Mouse (Mus musculus): ENCODE data around the gene Csta1. TPM values are rescaled to one million over a fixed set of nuclear protein-coding genes. Genes with fewer than 3 reads are reported as not detected.

Gene Csta1
- polyA plus RNA-seq, 1 experiment from 2014 or later, result 0.15 TPM

- 100% methylated on average over 3 of the region's 3 CpGs for WGBS
- DNase-seq (ENCODE audit: low spot score) (no peak), ATAC-seq (ENCODE audit: low FRiP score) (no peak)
- H3K9ac ChIP-seq (ENCODE audit: low read depth, low read length), result no peak overlapping the region
- no peak overlapping the region for H3K4me3 ChIP-seq (ENCODE audit: low read depth, low read length)
- no peak overlapping the region for H3K4me2 ChIP-seq (replicated peaks; ENCODE audit: low read depth, low read length)
- H3K4me1 ChIP-seq (replicated peaks; ENCODE audit: control insufficient read depth, insufficient read depth, low read length), result no peaks in the 10 kb centered on the region
- H3K36me3 ChIP-seq (ENCODE audit: control insufficient read depth, insufficient read depth, low read length), result no peaks in the 10 kb centered on the region
- H3K9me3 ChIP-seq (ENCODE audit: control insufficient read depth, low read length), result no peaks in the 10 kb centered on the region
- no peak overlapping the region for H3K27ac ChIP-seq (ENCODE audit: low read depth, low read length)
- H3K27me3 ChIP-seq (ENCODE audit: control insufficient read depth, insufficient read depth, low read length), result no peaks in the 10 kb centered on the region
Measured at GRCm38 (mm10) chr16:36079916-36080315, 51.1 kb downstream of the Csta1 start.

DNA sequence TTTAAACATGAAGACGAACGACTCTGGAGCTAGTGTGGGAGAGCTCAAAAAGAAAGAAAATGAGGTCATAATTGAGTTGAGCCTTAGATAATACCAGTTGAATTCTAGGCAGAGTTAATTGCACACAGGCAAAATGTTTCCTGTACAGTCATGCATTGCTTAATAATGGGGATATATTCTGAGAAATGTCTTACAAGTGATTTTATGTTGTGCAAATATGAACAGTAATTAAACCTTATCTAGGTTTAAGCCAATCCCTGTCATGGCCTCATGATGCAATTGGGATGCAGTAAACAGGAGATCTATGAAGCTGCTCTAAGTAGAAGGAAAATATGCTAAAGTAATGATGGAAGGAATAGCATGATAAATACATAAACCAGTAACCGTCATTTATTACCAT lies 56.3 kb downstream of the Csta1 start:
- no peak overlapping the region for H3K9ac ChIP-seq (ENCODE audit: low read depth, low read length)
- H3K4me3 ChIP-seq (ENCODE audit: low read depth, low read length), result no peak overlapping the region
- H3K4me1 ChIP-seq (replicated peaks; ENCODE audit: control insufficient read depth, insufficient read depth, low read length), result no peaks in the 10 kb centered on the region; the same call in 1 of the 2 replicates
- H3K36me3 ChIP-seq (ENCODE audit: control insufficient read depth, insufficient read depth, low read length), result no peaks in the 10 kb centered on the region
- no peak for DNase-seq (ENCODE audit: low spot score)
- no peaks in the 10 kb centered on the region for H3K9me3 ChIP-seq (ENCODE audit: control insufficient read depth, low read length)
- H3K27me3 ChIP-seq (ENCODE audit: control insufficient read depth, insufficient read depth, low read length), result no peaks in the 10 kb centered on the region
- 94% methylated on average over 3 of the region's 3 CpGs for WGBS
- no peak overlapping the region for H3K27ac ChIP-seq (ENCODE audit: low read depth, low read length)
- ATAC-seq (ENCODE audit: low FRiP score), result no peak
- H3K4me2 ChIP-seq (replicated peaks; ENCODE audit: low read depth, low read length), result no peak overlapping the region

- Histone ChIP-seq H3K9me3 (ENCODE audit: control insufficient read depth, low read length) (no peaks in the 10 kb centered on the region), H3K9ac (ENCODE audit: low read depth, low read length) (peak overlapping the region; percentile 93; the same call in 1 of the 2 replicates), H3K4me1 (replicated peaks; ENCODE audit: control insufficient read depth, insufficient read depth, low read length) (peaks cover 2% of the 10 kb centered on the region; the same call in 1 of the 2 replicates), H3K4me2 (replicated peaks; ENCODE audit: low read depth, low read length) (peak overlapping the region; percentile 38), H3K27ac (ENCODE audit: low read depth, low read length) (no peak overlapping the region), H3K4me3 (ENCODE audit: low read depth, low read length) (peak overlapping the region; percentile 51), H3K27me3 (ENCODE audit: control insufficient read depth, insufficient read depth, low read length) (no peaks in the 10 kb centered on the region), H3K36me3 (ENCODE audit: control insufficient read depth, insufficient read depth, low read length) (no peaks in the 10 kb centered on the region)
- no peak for DNase-seq (ENCODE audit: low spot score)
- 30% methylated on average over 8 of the region's 8 CpGs for WGBS
- no peak for ATAC-seq (ENCODE audit: low FRiP score)
Measured at GRCm38 (mm10) chr16:36072410-36073011, 58.5 kb downstream of the Csta1 start.

- peak within 1 kb of the TSS; percentile 51 for H3K4me3 ChIP-seq (ENCODE audit: low read depth, low read length)
- under 1% methylated on average over 58 of the region's 81 CpGs for WGBS
- peaks cover 2% of the 10 kb centered on the region; the same call in 1 of the 2 replicates for H3K4me1 ChIP-seq (replicated peaks; ENCODE audit: control insufficient read depth, insufficient read depth, low read length)
- H3K27ac ChIP-seq (ENCODE audit: low read depth, low read length), result peak within 1 kb of the TSS; percentile 98
- ATAC-seq (ENCODE audit: low FRiP score) (peak; percentile 97), DNase-seq (ENCODE audit: low spot score) (peak; percentile 92)
- no peaks in the 10 kb centered on the region for H3K27me3 ChIP-seq (ENCODE audit: control insufficient read depth, insufficient read depth, low read length)
- no peaks in the 10 kb centered on the region for H3K9me3 ChIP-seq (ENCODE audit: control insufficient read depth, low read length)
- H3K9ac ChIP-seq (ENCODE audit: low read depth, low read length), result peak within 1 kb of the TSS; percentile 93
- no peaks in the 10 kb centered on the region for H3K36me3 ChIP-seq (ENCODE audit: control insufficient read depth, insufficient read depth, low read length)
- H3K4me2 ChIP-seq (replicated peaks; ENCODE audit: low read depth, low read length), result peak within 1 kb of the TSS; percentile 38
Measured at GRCm38 (mm10) chr16:36071450-36072379, 59.3 kb downstream of the Csta1 start, which contains the start of the genes Fam162a and Ccdc58. Gene Fam162a, minus strand, starts transcription at chr16:36071594. Gene Ccdc58, plus strand, starts transcription at chr16:36071685.

- Histone ChIP-seq H3K9me3 (ENCODE audit: control insufficient read depth, low read length) (no peaks in the 10 kb centered on the region), H3K9ac (ENCODE audit: low read depth, low read length) (peak overlapping the region; percentile 93), H3K4me2 (replicated peaks; ENCODE audit: low read depth, low read length) (peak overlapping the region; percentile 38), H3K4me3 (ENCODE audit: low read depth, low read length) (peak overlapping the region; percentile 51), H3K27me3 (ENCODE audit: control insufficient read depth, insufficient read depth, low read length) (no peaks in the 10 kb centered on the region), H3K4me1 (replicated peaks; ENCODE audit: control insufficient read depth, insufficient read depth, low read length) (peaks cover 2% of the 10 kb centered on the region; the same call in 1 of the 2 replicates), H3K36me3 (ENCODE audit: control insufficient read depth, insufficient read depth, low read length) (no peaks in the 10 kb centered on the region), H3K27ac (ENCODE audit: low read depth, low read length) (peak overlapping the region; percentile 98)
- ATAC-seq (ENCODE audit: low FRiP score) (peak; percentile 78; the same call in 1 of the 2 replicates), DNase-seq (ENCODE audit: low spot score) (no peak)
- 0% methylated on average over 15 of the region's 16 CpGs for WGBS
Measured at GRCm38 (mm10) chr16:36071071-36071449, 60.0 kb downstream of the Csta1 start.

Other genes starting within 250 kb of the Csta1 start
- gene Parp9, start 192.8 kb downstream of the Csta1 start, polyA plus RNA-seq (2014; fragmentation: Nextera tagmentation; extraction: Ambion mirVana), result 2.0 and 2.7 TPM in 2 replicates
- gene Dtx3l, start 192.1 kb downstream of the Csta1 start, polyA plus RNA-seq (2014; fragmentation: Nextera tagmentation; extraction: Ambion mirVana), result 2.2 and 2.5 TPM in 2 replicates
- gene Kpna1, start 152.5 kb downstream of the Csta1 start, polyA plus RNA-seq (2014; fragmentation: Nextera tagmentation; extraction: Ambion mirVana), result 82.4 and 96.6 TPM in 2 replicates
- 12.2 and 14.2 TPM in 2 replicates for gene Wdr5b, start 90.1 kb downstream of the Csta1 start, polyA plus RNA-seq (2014; fragmentation: Nextera tagmentation; extraction: Ambion mirVana)
- gene Fam162a, start 59.6 kb downstream of the Csta1 start, polyA plus RNA-seq (2014; fragmentation: Nextera tagmentation; extraction: Ambion mirVana), result 207 and 223 TPM in 2 replicates
- gene Ccdc58, start 59.6 kb downstream of the Csta1 start, polyA plus RNA-seq (2014; fragmentation: Nextera tagmentation; extraction: Ambion mirVana), result 71.6 and 78.4 TPM in 2 replicates
- gene Stfa2l1, start 25.6 kb upstream of the Csta1 start, polyA plus RNA-seq (2014; fragmentation: Nextera tagmentation; extraction: Ambion mirVana), result not detected in 2 replicates
- gene Gm5483, start 53.0 kb upstream of the Csta1 start, polyA plus RNA-seq (2014; fragmentation: Nextera tagmentation; extraction: Ambion mirVana), result 1.7 TPM in 1 of 2 replicates, not detected in the other
- not detected in 2 replicates for gene Gm5416, start 79.2 kb upstream of the Csta1 start, polyA plus RNA-seq (2014; fragmentation: Nextera tagmentation; extraction: Ambion mirVana)
- 0.28 TPM in 1 of 2 replicates, not detected in the other for gene 2010005H15Rik, start 90.2 kb upstream of the Csta1 start, polyA plus RNA-seq (2014; fragmentation: Nextera tagmentation; extraction: Ambion mirVana)
- gene Stfa1, start 145.7 kb upstream of the Csta1 start, polyA plus RNA-seq (2014; fragmentation: Nextera tagmentation; extraction: Ambion mirVana), result 1.8 and 2.3 TPM in 2 replicates
- gene BC117090, start 203.1 kb upstream of the Csta1 start, polyA plus RNA-seq (2014; fragmentation: Nextera tagmentation; extraction: Ambion mirVana), result not detected in 2 replicates
- 1.0 and 1.2 TPM in 2 replicates for gene BC100530, start 236.5 kb upstream of the Csta1 start, polyA plus RNA-seq (2014; fragmentation: Nextera tagmentation; extraction: Ambion mirVana)

All from hindbrain, embryonic 11.5 days (tissue).